Mouse (Mus musculus) megakaryocyte, adult 5-6 weeks (primary cell): ENCODE data around the gene Tas2r125. TPM values are rescaled to one million over a fixed set of nuclear protein-coding genes. Genes with fewer than 3 reads are reported as not detected.
"Not testable (repeated sequence)": the region's sequence is repeated elsewhere in the genome, so short reads cannot be mapped to it uniquely, and the experiment has no call there.

ENCODE experiments used
- ATAC-seq: 2 replicates; pipeline ENCODE4 v1.8.0; 2016; ENCODE audit warnings: mild to moderate bottlenecking, inconsistent platforms; ENCODE audit not compliant: poor library complexity, severe bottlenecking
- total RNA-seq, 2 experiments: library from RNA; stranded (forward) in 1 of 2; stranded (reverse) in 1 of 2; fragments of 153-499, 151-499 nt in 1 of 2; fragments of 221-1000, 200-1000 nt in 1 of 2; gene quantifications; 2 replicates each; pipeline versions ENCODE4 v1.2.3 to v1.2.4; 2015 to 2017

Gene Tas2r125
- total RNA-seq (2015), result not detected in 2 replicates
- total RNA-seq (2017), result not detected in 2 replicates

- ATAC-seq, result no peak
Observed at GRCm38 (mm10) chr6:132909351-132909750, at the start of gene Tas2r125. Gene Tas2r125, plus strand, starts transcription at chr6:132909651.

GRCm38 (mm10) chr6:132867708-132868107 lies 41.7 kb upstream of the Tas2r125 start, which contains the start of gene Tas2r110:
Gene Tas2r110, plus strand, starts transcription at chr6:132868008.
- ATAC-seq, result no peak

GRCm38 (mm10) chr6:132892711-132893110 lies 16.7 kb upstream of the Tas2r125 start, which contains the start of gene Tas2r113:
Gene Tas2r113, plus strand, starts transcription at chr6:132893011.
- ATAC-seq, result no peak

- ATAC-seq, result not testable (repeated sequence)
Observed at GRCm38 (mm10) chr6:132941376-132941775, 31.9 kb downstream of the Tas2r125 start.

- ATAC-seq, result no peak
Observed at GRCm38 (mm10) chr6:132950802-132951201, 41.4 kb downstream of the Tas2r125 start, which contains the start of gene Tas2r129. Gene Tas2r129, plus strand, starts transcription at chr6:132951102.

- ATAC-seq, result no peak
Observed at GRCm38 (mm10) chr6:132957819-132958218, 48.4 kb downstream of the Tas2r125 start, which contains the start of gene Tas2r131. Gene Tas2r131, minus strand, starts transcription at chr6:132957919.

Other genes starting within 250 kb of the Tas2r125 start
- gene Tas2r121, start 208.6 kb upstream of the Tas2r125 start, total RNA-seq (2015), result not detected in 2 replicates
- gene Tas2r121, start 208.6 kb upstream of the Tas2r125 start, total RNA-seq (2017), result not detected in 2 replicates
- not detected in 2 replicates for gene Tas2r122, start 197.7 kb upstream of the Tas2r125 start, total RNA-seq (2015)
- gene Tas2r122, start 197.7 kb upstream of the Tas2r125 start, total RNA-seq (2017), result not detected in 2 replicates
- not detected in 2 replicates for gene Tas2r115, start 171.6 kb upstream of the Tas2r125 start, total RNA-seq (2015)
- gene Tas2r115, start 171.6 kb upstream of the Tas2r125 start, total RNA-seq (2017), result not detected in 2 replicates
- gene Tas2r124, start 154.9 kb upstream of the Tas2r125 start, total RNA-seq (2015), result not detected in 2 replicates
- not detected in 2 replicates for gene Tas2r124, start 154.9 kb upstream of the Tas2r125 start, total RNA-seq (2017)
- gene Tas2r102, start 147.5 kb upstream of the Tas2r125 start, total RNA-seq (2015), result not detected in 2 replicates
- gene Tas2r102, start 147.5 kb upstream of the Tas2r125 start, total RNA-seq (2017), result not detected in 2 replicates
- not detected in 2 replicates for gene Tas2r136, start 131.5 kb upstream of the Tas2r125 start, total RNA-seq (2015)
- not detected in 2 replicates for gene Tas2r136, start 131.5 kb upstream of the Tas2r125 start, total RNA-seq (2017)
- gene Tas2r117, start 106.8 kb upstream of the Tas2r125 start, total RNA-seq (2015), result not detected in 2 replicates
- gene Tas2r117, start 106.8 kb upstream of the Tas2r125 start, total RNA-seq (2017), result not detected in 2 replicates
- not detected in 2 replicates for gene Tas2r123, start 62.5 kb upstream of the Tas2r125 start, total RNA-seq (2015)
- not detected in 2 replicates for gene Tas2r123, start 62.5 kb upstream of the Tas2r125 start, total RNA-seq (2017)
- gene Tas2r116, start 54.2 kb upstream of the Tas2r125 start, total RNA-seq (2015), result not detected in 2 replicates
- gene Tas2r116, start 54.2 kb upstream of the Tas2r125 start, total RNA-seq (2017), result not detected in 2 replicates
- not detected in 2 replicates for gene Tas2r110, start 41.6 kb upstream of the Tas2r125 start, total RNA-seq (2015)
- gene Tas2r110, start 41.6 kb upstream of the Tas2r125 start, total RNA-seq (2017), result not detected in 2 replicates
- not detected in 2 replicates for gene Tas2r113, start 16.6 kb upstream of the Tas2r125 start, total RNA-seq (2015)
- gene Tas2r113, start 16.6 kb upstream of the Tas2r125 start, total RNA-seq (2017), result not detected in 2 replicates
- not detected in 2 replicates for gene Tas2r129, start 41.5 kb downstream of the Tas2r125 start, total RNA-seq (2015)
- gene Tas2r129, start 41.5 kb downstream of the Tas2r125 start, total RNA-seq (2017), result not detected in 2 replicates
- gene Tas2r131, start 48.3 kb downstream of the Tas2r125 start, total RNA-seq (2015), result not detected in 2 replicates
- not detected in 2 replicates for gene Tas2r131, start 48.3 kb downstream of the Tas2r125 start, total RNA-seq (2017)
- not detected in 2 replicates for gene Tas2r109, start 71.3 kb downstream of the Tas2r125 start, total RNA-seq (2015)
- not detected in 2 replicates for gene Tas2r109, start 71.3 kb downstream of the Tas2r125 start, total RNA-seq (2017)
- not detected in 2 replicates for gene Tas2r103, start 127.5 kb downstream of the Tas2r125 start, total RNA-seq (2015)
- gene Tas2r103, start 127.5 kb downstream of the Tas2r125 start, total RNA-seq (2017), result not detected in 2 replicates
- gene Tas2r140, start 146.2 kb downstream of the Tas2r125 start, total RNA-seq (2015), result not detected in 2 replicates
- gene Tas2r140, start 146.2 kb downstream of the Tas2r125 start, total RNA-seq (2017), result not detected in 2 replicates
- 30.6 and 42.4 TPM in 2 replicates for gene Smim10l1, start 195.3 kb downstream of the Tas2r125 start, total RNA-seq (2015)
- gene Smim10l1, start 195.3 kb downstream of the Tas2r125 start, total RNA-seq (2017), result 66.5 and 67.9 TPM in 2 replicates